Mouse (Mus musculus) forebrain, postnatal 0 days (tissue): Measurements from ENCODE around the gene Trpv5. TPM values are rescaled to one million over a fixed set of nuclear protein-coding genes. Genes with fewer than 3 reads are reported as not detected.

Source experiments
- ATAC-seq: fragments of 200-750 bp; cut with Nextera tagmentation; 2 replicates; pipeline ENCODE4 v1.8.0; 2017; ENCODE audit warnings: mild to moderate bottlenecking, moderate library complexity
- DNase-seq: peaks from one replicate; pipeline ENCODE4 v3.0.0-alpha.2; 2015
- H3K27ac ChIP-seq: fragments of 300-500 bp; sonication (generic); 2 replicates; pipeline ENCODE4 v1.5.1; 2014; ENCODE audit warnings: low read depth, mild to moderate bottlenecking, antibody characterized with exemption, low read length, moderate library complexity, mixed read lengths
- H3K27me3 ChIP-seq: fragments of 300-500 bp; sonication (generic); 2 replicates; pipeline ENCODE4 v1.6.1; 2014; ENCODE audit warnings: mild to moderate bottlenecking, low read length, mixed read lengths; ENCODE audit not compliant: insufficient read depth
- H3K36me3 ChIP-seq: fragments of 300-500 bp; sonication (generic); 2 replicates; pipeline ENCODE4 v1.6.1; 2014; ENCODE audit warnings: mild to moderate bottlenecking, moderate library complexity; ENCODE audit not compliant: insufficient read depth
- H3K4me1 ChIP-seq: fragments of 300-500 bp; sonication (generic); 2 replicates; pipeline ENCODE4 v1.6.1; 2014; ENCODE audit warnings: antibody characterized with exemption; ENCODE audit not compliant: insufficient read depth
- H3K4me2 ChIP-seq: fragments of 300-500 bp; sonication (generic); 2 replicates; pipeline ENCODE4 v1.6.1; 2014; ENCODE audit warnings: low read depth, mild to moderate bottlenecking, moderate library complexity
- H3K4me3 ChIP-seq: fragments of 300-500 bp; sonication (generic); 2 replicates; pipeline ENCODE4 v1.5.1; 2014; ENCODE audit warnings: low read depth, low read length, mixed read lengths
- H3K9ac ChIP-seq: fragments of 300-500 bp; sonication (generic); 2 replicates; pipeline ENCODE4 v1.6.1; 2014; ENCODE audit warnings: mild to moderate bottlenecking
- H3K9me3 ChIP-seq: fragments of 300-500 bp; sonication (generic); 2 replicates; pipeline ENCODE4 v1.6.1; 2016; ENCODE audit warnings: low read length
- CTCF ChIP-seq: sonication (generic); IDR thresholded peaks from 2 replicates; pipeline ENCODE4 v1.5.1; 2016; ENCODE audit warnings: antibody characterized with exemption, control low read depth, low read depth
- WGBS: fragments of 180-500 bp; shearing (Covaris S2); extraction: QIAGEN DNeasy Blood & Tissue Kit; methylation state at CpG from one replicate; pipeline ENCODE4 v1.1.7; 2014; 5-methylcytosine and 5-hydroxymethylcytosine counted together
- polyA plus RNA-seq: library from polyadenylated mRNA; unstranded; fragments of >200 nt; fragmentation: Nextera tagmentation; extraction: Ambion mirVana; gene quantifications from 2 replicates; pipeline ENCODE4 v1.2.1, GENCODE M21; 2015
- total RNA-seq: library from RNA; depleted of rRNA; stranded (reverse); fragments of >200 nt; gene quantifications from 2 replicates; pipeline ENCODE4 v1.2.3, GENCODE M21; 2014

The Trpv5 gene
- total and polyA plus RNA-seq, 2 experiments from 2014 or later = not detected

- Histone ChIP-seq H3K4me2 (no peak overlapping the region), H3K27me3 (no peaks in the 10 kb centered on the region), H3K9ac (no peak overlapping the region), H3K9me3 (no peaks in the 10 kb centered on the region), H3K4me3 (no peak overlapping the region), H3K36me3 (no peaks in the 10 kb centered on the region), H3K27ac (no peak overlapping the region), H3K4me1 (no peaks in the 10 kb centered on the region)
- WGBS = 76% methylated on average over 1 of the region's 1 CpGs
- DNase-seq (no peak), ATAC-seq (no peak)
- no peak for TF ChIP-seq CTCF
Measured at GRCm38 (mm10) chr6:41701245-41701644, 20.7 kb upstream of the Trpv5 start.

DNA sequence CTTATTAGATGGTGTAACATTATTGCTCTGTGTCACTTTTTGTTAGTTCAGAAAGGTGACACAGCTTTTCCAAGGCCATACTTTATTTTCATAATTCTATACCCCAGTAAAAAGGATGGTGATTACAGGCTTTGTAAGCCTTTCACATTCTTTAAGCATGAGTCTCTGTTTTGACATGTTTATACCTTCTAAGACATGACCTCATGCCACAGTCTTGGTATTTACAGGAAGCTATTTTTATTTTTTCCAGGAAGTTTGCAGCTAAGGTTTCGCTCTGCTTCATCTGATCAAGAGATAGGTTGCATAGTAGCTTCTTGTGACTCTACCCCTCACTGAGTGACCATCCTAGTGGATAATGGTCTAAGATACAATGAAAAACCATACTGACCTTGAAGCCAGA lies 13.8 kb upstream of the Trpv5 start:
- no peaks in the 10 kb centered on the region for H3K27me3 ChIP-seq
- H3K9ac ChIP-seq = no peak overlapping the region
- WGBS = 90% methylated on average over 1 of the region's 1 CpGs
- no peak overlapping the region for H3K27ac ChIP-seq
- no peaks in the 10 kb centered on the region for H3K36me3 ChIP-seq
- ATAC-seq (no peak), DNase-seq (no peak)
- no peak overlapping the region for H3K4me3 ChIP-seq
- no peaks in the 10 kb centered on the region for H3K4me1 ChIP-seq
- H3K4me2 ChIP-seq = no peak overlapping the region
- H3K9me3 ChIP-seq = no peaks in the 10 kb centered on the region
- TF ChIP-seq CTCF = no peak

DNA sequence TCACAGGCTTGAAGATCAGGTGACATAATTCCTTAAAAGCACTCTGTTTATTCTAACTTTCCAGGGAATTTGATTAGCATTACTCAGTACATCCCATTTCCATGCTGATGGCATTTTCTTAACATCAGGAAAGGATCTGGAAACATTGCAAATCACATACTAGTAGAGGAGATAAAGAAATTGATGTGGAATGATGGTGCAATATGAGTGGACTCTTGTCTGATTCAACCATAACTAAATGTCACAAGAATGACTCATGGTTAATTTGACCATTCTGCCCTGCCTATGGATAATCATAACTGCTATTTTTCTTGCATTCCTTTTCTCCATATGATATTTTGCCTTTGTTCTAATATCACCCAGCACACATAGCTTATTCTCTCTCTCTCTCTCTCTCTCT lies 11.6 kb upstream of the Trpv5 start:
- no peak for ATAC-seq
- no peak for TF ChIP-seq CTCF

GRCm38 (mm10) chr6:41685596-41685995 lies 5.0 kb upstream of the Trpv5 start:
- Histone ChIP-seq H3K9me3 (no peaks in the 10 kb centered on the region), H3K36me3 (no peaks in the 10 kb centered on the region), H3K4me3 (no peak overlapping the region), H3K27me3 (no peaks in the 10 kb centered on the region), H3K4me1 (no peaks in the 10 kb centered on the region), H3K27ac (no peak overlapping the region), H3K4me2 (no peak overlapping the region), H3K9ac (no peak overlapping the region)
- no peak for DNase-seq
- no peak for ATAC-seq
- WGBS = 87% methylated on average over 3 of the region's 3 CpGs
- TF ChIP-seq CTCF = no peak

More for the DNA sequence above, 11.6 kb upstream of the Trpv5 start:
- H3K27ac ChIP-seq = no peak overlapping the region
- H3K4me2 ChIP-seq = no peak overlapping the region
- no peaks in the 10 kb centered on the region for H3K4me1 ChIP-seq
- H3K27me3 ChIP-seq = no peaks in the 10 kb centered on the region
- H3K9me3 ChIP-seq = no peaks in the 10 kb centered on the region
- H3K36me3 ChIP-seq = no peaks in the 10 kb centered on the region
- no peak for DNase-seq
- H3K9ac ChIP-seq = no peak overlapping the region
- H3K4me3 ChIP-seq = no peak overlapping the region

GRCm38 (mm10) chr6:41684911-41685310 lies 4.3 kb upstream of the Trpv5 start:
- ATAC-seq (no peak), DNase-seq (no peak)
- no peak overlapping the region for H3K4me2 ChIP-seq
- H3K9me3 ChIP-seq = no peaks in the 10 kb centered on the region
- H3K27me3 ChIP-seq = no peaks in the 10 kb centered on the region
- H3K9ac ChIP-seq = no peak overlapping the region
- WGBS = 91% methylated on average over 5 of the region's 5 CpGs
- H3K4me1 ChIP-seq = no peaks in the 10 kb centered on the region
- no peak overlapping the region for H3K27ac ChIP-seq
- no peak overlapping the region for H3K4me3 ChIP-seq
- no peaks in the 10 kb centered on the region for H3K36me3 ChIP-seq
- no peak for TF ChIP-seq CTCF

- Histone ChIP-seq H3K9ac (no peak within 1 kb of the TSS), H3K27me3 (no peaks in the 10 kb centered on the region), H3K4me2 (no peak within 1 kb of the TSS), H3K9me3 (no peaks in the 10 kb centered on the region), H3K36me3 (no peaks in the 10 kb centered on the region), H3K4me1 (no peaks in the 10 kb centered on the region), H3K27ac (no peak within 1 kb of the TSS), H3K4me3 (no peak within 1 kb of the TSS)
- TF ChIP-seq CTCF = no peak
- WGBS = 86% methylated on average over 2 of the region's 2 CpGs
- DNase-seq (no peak), ATAC-seq (no peak)
Measured at GRCm38 (mm10) chr6:41684131-41684530, 3.6 kb upstream of the Trpv5 start, which contains the start of gene Llcfc1. Gene Llcfc1, plus strand, starts transcription at chr6:41684431.

GRCm38 (mm10) chr6:41681656-41682055 lies 1.1 kb upstream of the Trpv5 start:
- no peak overlapping the region for H3K4me2 ChIP-seq
- no peak overlapping the region for H3K9ac ChIP-seq
- no peak for ATAC-seq
- no peak for TF ChIP-seq CTCF
- no peak for DNase-seq
- WGBS = 89% methylated on average over 5 of the region's 5 CpGs
- no peaks in the 10 kb centered on the region for H3K4me1 ChIP-seq
- H3K27me3 ChIP-seq = no peaks in the 10 kb centered on the region
- no peak overlapping the region for H3K27ac ChIP-seq
- H3K9me3 ChIP-seq = no peaks in the 10 kb centered on the region
- no peak overlapping the region for H3K4me3 ChIP-seq
- no peaks in the 10 kb centered on the region for H3K36me3 ChIP-seq

DNA sequence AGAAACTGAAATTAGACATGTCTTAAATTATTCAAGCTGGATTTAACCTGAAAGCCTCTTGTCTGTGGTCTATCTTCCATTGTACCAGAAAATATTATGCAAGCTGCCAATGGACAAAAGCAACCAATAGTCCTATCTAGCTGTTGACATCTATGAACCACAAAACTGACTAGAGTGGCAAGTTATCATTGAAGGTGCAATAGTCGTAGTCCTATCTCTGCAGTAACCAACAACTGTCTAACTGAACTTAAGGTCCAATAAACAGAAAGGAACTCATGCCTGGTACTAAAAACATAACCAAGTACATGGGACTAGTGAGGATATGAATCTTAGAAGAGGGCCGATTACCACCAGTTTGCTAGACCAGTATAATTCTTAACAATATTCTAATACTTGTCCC lies 4.0 kb downstream of the Trpv5 start:
- WGBS = 96% methylated on average over 2 of the region's 2 CpGs
- ATAC-seq (no peak), DNase-seq (no peak)
- Histone ChIP-seq H3K27ac (no peak overlapping the region), H3K4me1 (no peaks in the 10 kb centered on the region), H3K27me3 (no peaks in the 10 kb centered on the region), H3K4me2 (no peak overlapping the region), H3K4me3 (no peak overlapping the region), H3K9ac (no peak overlapping the region), H3K9me3 (no peaks in the 10 kb centered on the region), H3K36me3 (no peaks in the 10 kb centered on the region)
- TF ChIP-seq CTCF = no peak
